Comparison of ENCODE assay signal across 28 mouse cellular contexts in the genomic region with DNA sequence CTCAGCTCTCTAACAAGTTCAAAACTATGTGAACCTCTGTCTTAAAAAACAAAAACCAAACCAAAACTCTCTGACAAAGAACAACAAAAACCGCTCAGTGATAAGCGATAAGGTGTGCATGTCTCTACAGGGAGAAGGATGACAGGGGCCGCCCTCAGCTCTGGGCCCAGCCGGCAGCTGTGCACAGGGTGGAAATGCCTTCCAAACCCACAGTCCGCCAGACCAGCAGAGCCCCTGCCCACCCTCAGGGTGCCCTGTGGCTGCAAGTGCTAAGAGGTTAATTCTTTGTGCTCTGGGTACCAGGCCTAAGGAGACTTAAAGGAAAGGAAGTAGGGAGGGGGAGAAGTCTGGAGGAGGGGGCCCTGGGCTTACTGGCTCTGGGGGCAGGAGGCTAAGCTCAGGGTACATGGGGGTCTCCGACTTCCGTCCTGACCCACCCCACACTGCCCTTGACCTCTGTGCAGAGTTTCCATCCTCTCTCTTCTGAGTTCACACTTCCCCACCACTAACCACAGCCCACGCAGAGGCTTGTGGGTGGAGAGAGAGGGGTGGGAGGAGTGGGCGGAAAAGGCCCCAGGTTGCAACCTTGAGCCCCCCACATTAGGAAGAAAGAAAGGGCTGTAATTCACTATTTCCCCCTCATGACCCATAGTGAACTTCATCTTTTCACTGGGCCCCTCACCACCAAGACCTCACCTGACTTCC. TPM values are rescaled to one million over a fixed set of nuclear protein-coding genes. Genes with fewer than 3 reads are reported as not detected.
A peak's percentile ranks its signal among the peaks of the same experiment; 100 is the strongest.
DNase-seq lines count a peak whose midpoint lies in the region; ATAC-seq and TF ChIP-seq lines count a peak whose summit lies in the region.
"Had no signal": no experiment of that assay in that cellular context is flagged by ENCODE, and none has a peak within 500 bp of the region (broad histone marks: within the 10 kb centered on the region; RNA-seq: fewer than 3 reads in every experiment).

No protein-coding gene starts in this region.

- no peaks in the 10 kb centered on the region for H3K27me3 ChIP-seq in spleen, adult 2 months (ENCODE audit: control insufficient read depth, insufficient read depth, low read length)
- H3K27me3 ChIP-seq: hindbrain, embryonic 15.5 days had no signal

- peak in 1 of 2 experiments; percentile 60 for DNase-seq in spleen, adult 2 months (ENCODE audit: low read depth in 1 of 2, low spot score in 2 of 2)
- DNase-seq in spleen, postnatal 14 days (ENCODE audit: low spot score in 2 of 2): no peak
- peak; percentile 49 for DNase-seq in naive thymus-derived CD4-positive, alpha-beta T cell, adult 2 months (ENCODE audit: low read depth)
- no peak for DNase-seq in embryo, embryonic 11 days
- DNase-seq in cerebellum, postnatal 10 days: no peak
- DNase-seq in layer of hippocampus, adult 9-10 months (ENCODE audit: low spot score): no peak
- DNase-seq: adrenal gland, adult 8-10 months; B cell, adult 2 months; cerebellum, postnatal 36 days; gastrocnemius, postnatal 36 days; heart, postnatal 14 days; kidney, adult 18-20 months; kidney, postnatal 10 days; right cerebral cortex, postnatal 25 days had no signal

- peak overlapping the region; percentile 85 for H3K27ac ChIP-seq in spleen, adult 2 months (ENCODE audit: insufficient read depth, low read length)
- H3K27ac ChIP-seq: embryonic facial prominence, embryonic 12.5 days; forebrain, embryonic 15.5 days; hindbrain, embryonic 15.5 days; left cerebral cortex, adult 2 months; limb, embryonic 10.5 days; neural tube, embryonic 12.5 days had no signal

- no peak overlapping the region for H3K4me3 ChIP-seq in spleen, adult 2 months (ENCODE audit: extremely low read depth, insufficient read depth, insufficient read length)
- H3K4me3 ChIP-seq: embryonic facial prominence, embryonic 12.5 days; forebrain, embryonic 15.5 days; hindbrain, embryonic 15.5 days; left cerebral cortex, adult 2 months; limb, embryonic 10.5 days; lung, embryonic 15.5 days; neural tube, embryonic 12.5 days had no signal

- no peaks in the 10 kb centered on the region for H3K36me3 ChIP-seq in spleen, adult 2 months (ENCODE audit: control insufficient read depth, insufficient read depth, low read length)
- H3K36me3 ChIP-seq: G1E had no signal

- ATAC-seq in CD4-positive, CD25-positive, alpha-beta regulatory T cell, adult 4 months: peak; percentile 17
- ATAC-seq in common myeloid progenitor, adult 5-6 weeks (replicated peaks; ENCODE audit: low read depth, poor library complexity, severe bottlenecking): 0 out of 2 replicates have a peak, but pooled peaks have one; percentile 9
- ATAC-seq: forebrain, embryonic 15.5 days; midbrain, embryonic 16.5 days had no signal

- TF ChIP-seq POLR2A in spleen, adult 2 months (IDR thresholded peaks at IDR 0.05; ENCODE audit: low read depth, low read length): no peak

- WGBS in spleen, adult 2 months: 26% methylated on average over 9 of the region's 9 CpGs

- peaks cover 51% of the 10 kb centered on the region for H3K4me1 ChIP-seq in spleen, adult 2 months (ENCODE audit: control insufficient read depth, insufficient read depth, insufficient read length)

- no peak for TF ChIP-seq CTCF in spleen, adult 2 months (IDR thresholded peaks at IDR 0.05; ENCODE audit: extremely low read depth, insufficient read depth, insufficient read length, insufficient replicate concordance)

RNA-seq across cellular contexts. Expression of gene Tbkbp1, which starts 7.9 kb away (rescaled TPM):
- polyA plus RNA-seq in spleen, adult 2 months (2012; rRNA removed): 16.3 and 20.0 TPM in 2 replicates
- under 1 TPM in 1 of 2 experiments, not detected in 1; 0.09 TPM for polyA plus RNA-seq in CD4-positive, CD25-positive, alpha-beta regulatory T cell, adult 4 months (2017; shearing (Covaris generic))
- total RNA-seq in common myeloid progenitor, adult 5-6 weeks (2017): 0.78 and 2.5 TPM in 2 replicates

RNA-seq across cellular contexts. Expression of gene Tbx21, which starts 28.2 kb away (rescaled TPM):
- 10.9 and 14.4 TPM in 2 replicates for polyA plus RNA-seq in spleen, adult 2 months (2012; rRNA removed)
- polyA plus RNA-seq in CD4-positive, CD25-positive, alpha-beta regulatory T cell, adult 4 months (2017; shearing (Covaris generic)): 1 to 10 TPM; 2.2 TPM
- 0.59 TPM in 1 of 2 replicates, not detected in the other for total RNA-seq in common myeloid progenitor, adult 5-6 weeks (2017)
- total RNA-seq: G1E; megakaryocyte progenitor cell, adult 5-6 weeks had no signal
- polyA plus RNA-seq: G1E; heart, embryonic 11.5 days; liver, embryonic 11.5 days; neural tube, embryonic 12.5 days had no signal

RNA-seq across cellular contexts. Expression of gene Kpnb1, which starts 44.3 kb away (rescaled TPM):
- 20.8 and 22.8 TPM in 2 replicates for polyA plus RNA-seq in spleen, adult 2 months (2012; rRNA removed)
- polyA plus RNA-seq in CD4-positive, CD25-positive, alpha-beta regulatory T cell, adult 4 months (2017; shearing (Covaris generic)): 10 to 100 TPM; 23.5 to 33.4 TPM
- total RNA-seq in common myeloid progenitor, adult 5-6 weeks (2017): 350 and 405 TPM in 2 replicates

Comparison
In these comparisons a context has a peak if more than half of its experiments do, and no peak if none do; other contexts are left out.
1. RNA of gene Tbkbp1, which starts 7.9 kb away (polyA plus RNA-seq): 16.3 to 20.0 TPM in spleen, adult 2 months; 0.09 TPM in CD4-positive, CD25-positive, alpha-beta regulatory T cell, adult 4 months; every median in the first group is over 10 times any median in the second.